Mouse (Mus musculus): Measurements from ENCODE around the gene Sebox.

DNA sequence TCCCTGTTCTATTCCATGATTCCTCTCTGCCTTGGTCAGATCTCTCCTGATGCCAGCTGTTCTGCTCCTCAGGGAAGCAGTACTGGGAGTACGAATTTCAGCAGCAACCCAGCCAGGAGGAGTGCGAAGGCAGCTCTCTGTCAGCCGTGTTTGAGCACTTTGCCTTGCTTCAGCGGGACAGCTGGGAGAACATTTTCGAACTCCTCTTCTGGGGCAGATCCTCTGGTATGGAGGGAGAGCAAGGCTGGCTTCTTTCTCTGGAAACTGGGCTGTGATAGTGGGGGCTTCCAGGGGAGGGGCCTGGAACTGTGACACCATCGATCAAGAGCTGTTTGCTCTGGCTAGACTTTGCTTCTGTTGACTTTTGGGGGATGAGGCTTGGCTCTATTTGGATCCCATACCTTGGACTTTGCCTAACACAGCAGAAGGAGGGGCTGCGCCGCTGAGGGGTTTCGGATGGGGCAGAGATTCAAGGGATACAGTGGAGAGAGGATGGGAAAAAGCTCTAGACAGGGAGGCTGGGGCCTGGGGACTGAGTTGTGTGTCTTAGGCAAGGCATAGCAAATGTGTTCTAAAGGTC is 2.5 kb upstream of the Sebox start:
- no peak for TF ChIP-seq POLR2A (IDR thresholded peaks at IDR 0.05; ENCODE audit: borderline replicate concordance, low read depth, low read length)
- no peak for TF ChIP-seq CTCF (IDR thresholded peaks at IDR 0.05; ENCODE audit: low read depth, low read length)

Data from bone marrow macrophage, adult 2 months (primary cell).